ENCODE assay signal across 9 mouse cellular contexts in the genomic region with DNA sequence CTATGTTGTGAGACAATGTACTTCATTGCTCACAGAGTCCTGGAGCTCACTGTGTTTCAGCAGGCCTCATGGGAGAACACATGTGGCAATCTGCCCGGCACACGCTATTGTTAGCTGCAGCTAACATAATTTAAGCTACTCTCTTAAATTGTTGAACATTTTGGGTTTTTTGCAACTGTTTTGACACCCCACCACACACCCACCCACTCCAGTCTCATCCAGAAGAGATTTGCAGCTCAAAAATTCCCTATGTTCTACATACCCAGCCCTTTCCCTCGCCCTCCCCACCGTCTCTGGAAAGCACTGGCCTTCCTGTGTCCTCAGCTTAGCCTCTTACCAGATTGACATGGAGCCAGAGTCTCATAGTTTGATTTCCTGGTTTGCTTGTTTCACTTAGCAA. TPM values are rescaled to one million over a fixed set of nuclear protein-coding genes. Genes with fewer than 3 reads are reported as not detected.
DNase-seq lines count a peak whose midpoint lies in the region; ATAC-seq lines count a peak whose summit lies in the region.
"Had no signal": no experiment of that assay in that cellular context is flagged by ENCODE, and none has a peak within 500 bp of the region (broad histone marks: within the 10 kb centered on the region; RNA-seq: fewer than 3 reads in every experiment).

No protein-coding gene starts in this region.

- H3K27me3 ChIP-seq in midbrain, embryonic 10.5 days (ENCODE audit: low read depth, poor library complexity, severe bottlenecking) = no peaks in the 10 kb centered on the region

- no peaks in the 10 kb centered on the region for H3K9me3 ChIP-seq in midbrain, embryonic 10.5 days (replicated peaks)

- no peaks in the 10 kb centered on the region for H3K36me3 ChIP-seq in midbrain, embryonic 10.5 days

- WGBS in midbrain, embryonic 10.5 days = 92% methylated on average over 4 of the region's 4 CpGs

- DNase-seq in adrenal gland, postnatal 10 days = peak; percentile 78
- DNase-seq in adrenal gland, postnatal 4 days (ENCODE audit: low spot score in 2 of 2) = no peak
- peak; percentile 58 to 67 for DNase-seq in frontal cortex, postnatal 25 days (ENCODE audit: low spot score in 2 of 2)
- peak; percentile 68 for DNase-seq in kidney, adult 9 months
- DNase-seq in lung, postnatal 14 days = peak; percentile 35
- no peak for DNase-seq in midbrain, embryonic 10.5 days (ENCODE audit: low spot score)

- H3K4me1 ChIP-seq in midbrain, embryonic 10.5 days = peaks cover 5% of the 10 kb centered on the region

- no peak overlapping the region for H3K4me3 ChIP-seq in midbrain, embryonic 10.5 days

- H3K27ac ChIP-seq in midbrain, embryonic 10.5 days (replicated peaks) = no peak overlapping the region
- H3K27ac ChIP-seq: macrophage had no signal

- ATAC-seq in CD4-positive, CD25-positive, alpha-beta regulatory T cell, adult 4 months = no peak
- no peak for ATAC-seq in inflammation-experienced regulatory T-cells, adult 6 months

RNA-seq across cellular contexts. Expression of a gene that starts 17.7 kb away (rescaled TPM):
- total RNA-seq in adrenal gland, postnatal 10 days (2021) = 10 to 100 TPM; 24.4 to 27.7 TPM
- 10 to 100 TPM; 34.8 to 39.1 TPM for total RNA-seq in adrenal gland, postnatal 4 days (2021)
- 100 to 1,000 TPM; 369 to 477 TPM for polyA plus RNA-seq in CD4-positive, CD25-positive, alpha-beta regulatory T cell, adult 4 months (2017; shearing (Covaris generic))
- 100 to 1,000 TPM; 243 to 360 (median 322) TPM for polyA plus RNA-seq in inflammation-experienced regulatory T-cells, adult 6 months (2017; shearing (Covaris generic))
- 229 and 253 TPM in 2 replicates for polyA plus RNA-seq in midbrain, embryonic 10.5 days (2016; fragmentation: Nextera tagmentation; extraction: Ambion mirVana)

RNA-seq across cellular contexts. Expression of a gene that starts 55.5 kb away (rescaled TPM):
- 10 to 100 TPM; 14.5 to 30.3 TPM for total RNA-seq in adrenal gland, postnatal 10 days (2021)
- 10 to 100 TPM; 12.5 to 12.7 TPM for total RNA-seq in adrenal gland, postnatal 4 days (2021)
- polyA plus RNA-seq in CD4-positive, CD25-positive, alpha-beta regulatory T cell, adult 4 months (2017; shearing (Covaris generic)) = 1 to 10 TPM; 3.4 to 8.4 TPM
- polyA plus RNA-seq in inflammation-experienced regulatory T-cells, adult 6 months (2017; shearing (Covaris generic)) = 1 to 10 TPM; 3.4 to 6.4 (median 3.7) TPM
- 4.7 and 6.5 TPM in 2 replicates for polyA plus RNA-seq in midbrain, embryonic 10.5 days (2016; fragmentation: Nextera tagmentation; extraction: Ambion mirVana)

Comparison
In these comparisons a context has a peak if more than half of its experiments do, and no peak if none do; other contexts are left out.
1. DNase-seq: peak in adrenal gland, postnatal 10 days (single experiment), frontal cortex, postnatal 25 days (2 of 2), kidney, adult 9 months (single experiment) and lung, postnatal 14 days (single experiment); none in adrenal gland, postnatal 4 days (0 of 2) and midbrain, embryonic 10.5 days (single experiment).